Mouse (Mus musculus): ENCODE results near the gene Apoa1.

Apoa1 gene

GRCm38 (mm10) chr9:46215338-46216322 is 12.8 kb upstream of the Apoa1 start:
- peak; percentile 88 for DNase-seq (ENCODE audit: low spot score)

GRCm38 (mm10) chr9:46216744-46217470 is 11.5 kb upstream of the Apoa1 start:
- no peak for DNase-seq (ENCODE audit: low spot score)

GRCm38 (mm10) chr9:46218176-46218575 is 10.2 kb upstream of the Apoa1 start:
- no peak for DNase-seq (ENCODE audit: low spot score)

GRCm38 (mm10) chr9:46223090-46223489 is 5.3 kb upstream of the Apoa1 start:
- DNase-seq (ENCODE audit: low spot score) = no peak

- DNase-seq (ENCODE audit: low spot score) = peak; percentile 85
Measured at GRCm38 (mm10) chr9:46224101-46224500, 4.3 kb upstream of the Apoa1 start.

GRCm38 (mm10) chr9:46224945-46225660 is 3.3 kb upstream of the Apoa1 start:
- no peak for DNase-seq (ENCODE audit: low spot score)

GRCm38 (mm10) chr9:46227064-46227614 is 1.2 kb upstream of the Apoa1 start:
- peak; percentile 68 for DNase-seq (ENCODE audit: low spot score)

- peak; percentile 81 for DNase-seq (ENCODE audit: low spot score)
Measured at GRCm38 (mm10) chr9:46229573-46230449, 1.4 kb downstream of the Apoa1 start.

GRCm38 (mm10) chr9:46230450-46230975 is 2.1 kb downstream of the Apoa1 start:
- no peak for DNase-seq (ENCODE audit: low spot score)

- DNase-seq (ENCODE audit: low spot score) = no peak
Measured at GRCm38 (mm10) chr9:46235196-46235595, 6.8 kb downstream of the Apoa1 start.

- no peak for DNase-seq (ENCODE audit: low spot score)
Measured at GRCm38 (mm10) chr9:46235596-46235648, 7.0 kb downstream of the Apoa1 start, which contains the start of gene Apoc3. TSS of gene Apoc3 (minus strand) at chr9:46235636.

GRCm38 (mm10) chr9:46235649-46236048 is 7.3 kb downstream of the Apoa1 start:
- DNase-seq (ENCODE audit: low spot score) = peak; percentile 83

GRCm38 (mm10) chr9:46238850-46239249 is 10.5 kb downstream of the Apoa1 start:
- peak; percentile 70 for DNase-seq (ENCODE audit: low spot score)

- DNase-seq (ENCODE audit: low spot score) = peak; percentile 86
Measured at GRCm38 (mm10) chr9:46240526-46241153, 12.3 kb downstream of the Apoa1 start, which contains the start of gene Apoa4. TSS of gene Apoa4 (plus strand) at chr9:46240696.

GRCm38 (mm10) chr9:46241818-46242217 is 13.4 kb downstream of the Apoa1 start:
- peak; percentile 87 for DNase-seq (ENCODE audit: low spot score)

- no peak for DNase-seq (ENCODE audit: low spot score)
Measured at GRCm38 (mm10) chr9:46243122-46243521, 14.7 kb downstream of the Apoa1 start.

- DNase-seq (ENCODE audit: low spot score) = no peak
Measured at GRCm38 (mm10) chr9:46243584-46243983, 15.2 kb downstream of the Apoa1 start.

- peak; percentile 77 for DNase-seq (ENCODE audit: low spot score)
Measured at GRCm38 (mm10) chr9:46246752-46247324, 18.5 kb downstream of the Apoa1 start.

GRCm38 (mm10) chr9:46256177-46256576 is 27.8 kb downstream of the Apoa1 start:
- DNase-seq (ENCODE audit: low spot score) = no peak

GRCm38 (mm10) chr9:46256658-46257385 is 28.4 kb downstream of the Apoa1 start:
- DNase-seq (ENCODE audit: low spot score) = no peak
